Mouse (Mus musculus) intestine, embryonic 16.5 days (tissue): ENCODE results near the gene Sgcg. TPM values are rescaled to one million over a fixed set of nuclear protein-coding genes. Genes with fewer than 3 reads are reported as not detected.

ENCODE experiments used
- polyA plus RNA-seq: library from polyadenylated mRNA; unstranded; fragments of >200 nt; fragmentation: Nextera tagmentation; extraction: Ambion mirVana; gene quantifications from 2 replicates; pipeline ENCODE4 v1.2.1, GENCODE M21; 2015

The Sgcg gene
- polyA plus RNA-seq, 1 experiment from 2014 or later, result 1.7 TPM

Other genes starting within 250 kb of the Sgcg start
- gene Tnfrsf19, start 212.0 kb downstream of the Sgcg start, polyA plus RNA-seq, result 11.4 and 11.5 TPM in 2 replicates
- 1.1 TPM in 2 replicates for gene Sacs, start 120.0 kb downstream of the Sgcg start, polyA plus RNA-seq
- 0.78 and 1.0 TPM in 2 replicates for gene Arl11, start 51.3 kb upstream of the Sgcg start, polyA plus RNA-seq
- 8.1 and 8.2 TPM in 2 replicates for gene Ebpl, start 101.9 kb upstream of the Sgcg start, polyA plus RNA-seq
- 35.4 and 37.4 TPM in 2 replicates for gene Kpna3, start 181.4 kb upstream of the Sgcg start, polyA plus RNA-seq